Mouse (Mus musculus) spleen, postnatal 36 days (tissue): ENCODE results near the gene Tmem63a.
A peak's percentile ranks its signal among the peaks of the same experiment; 100 is the strongest.

Experiments
- DNase-seq, 2 experiments: peaks; one replicate each; pipeline ENCODE4 v3.0.0; 2022; ENCODE audit warnings: low spot score in 2 of 2, mixed read lengths in 1 of 2

Tmem63a gene

GRCm38 (mm10) chr1:181009754-181010153 lies 67.6 kb downstream of the Tmem63a start:
- no peak for DNase-seq

- no peak for DNase-seq
Measured at GRCm38 (mm10) chr1:181010171-181010932, 68.2 kb downstream of the Tmem63a start.

DNA sequence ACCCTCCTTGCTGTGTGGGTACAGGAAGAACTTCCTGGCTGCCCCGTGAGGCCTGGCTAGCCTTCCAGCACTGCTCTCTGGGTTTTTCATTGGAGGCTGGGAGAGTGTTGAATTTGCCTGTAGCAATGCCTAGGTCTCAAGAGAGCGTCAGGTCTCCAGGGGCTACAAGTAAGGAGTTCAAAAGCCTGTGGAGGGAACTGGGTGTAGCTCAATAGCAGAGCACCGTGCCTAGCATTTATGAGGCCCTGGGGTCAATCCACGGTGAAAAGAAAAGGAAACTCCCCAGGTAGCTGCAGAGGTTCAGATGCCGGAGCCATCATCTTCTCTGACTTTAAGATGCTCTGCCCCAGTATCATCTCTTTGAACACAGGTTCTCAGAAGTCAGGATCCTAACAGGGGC lies 69.5 kb downstream of the Tmem63a start:
- no peak for DNase-seq

- no peak for DNase-seq
Measured at GRCm38 (mm10) chr1:181012416-181012815, 70.3 kb downstream of the Tmem63a start.

DNA sequence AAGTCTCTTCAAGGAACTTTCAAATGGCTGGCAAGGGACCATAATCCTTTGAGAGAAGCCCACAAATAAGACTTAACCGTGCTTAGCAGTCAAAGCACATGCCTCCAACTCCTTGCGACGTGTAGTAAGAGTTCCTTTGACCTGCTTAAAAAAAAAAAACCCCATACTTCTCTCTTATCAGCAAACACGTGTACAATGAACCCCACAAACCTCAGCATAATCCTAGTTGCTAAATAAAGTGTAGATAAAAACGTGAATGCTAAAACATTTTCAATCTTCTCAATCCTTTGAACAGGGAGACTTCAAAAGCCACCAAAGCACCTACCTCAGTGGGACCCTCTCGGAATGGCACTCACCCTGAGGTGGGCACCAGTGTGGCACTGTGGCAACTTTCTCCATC lies 71.3 kb downstream of the Tmem63a start:
- DNase-seq: no peak

DNA sequence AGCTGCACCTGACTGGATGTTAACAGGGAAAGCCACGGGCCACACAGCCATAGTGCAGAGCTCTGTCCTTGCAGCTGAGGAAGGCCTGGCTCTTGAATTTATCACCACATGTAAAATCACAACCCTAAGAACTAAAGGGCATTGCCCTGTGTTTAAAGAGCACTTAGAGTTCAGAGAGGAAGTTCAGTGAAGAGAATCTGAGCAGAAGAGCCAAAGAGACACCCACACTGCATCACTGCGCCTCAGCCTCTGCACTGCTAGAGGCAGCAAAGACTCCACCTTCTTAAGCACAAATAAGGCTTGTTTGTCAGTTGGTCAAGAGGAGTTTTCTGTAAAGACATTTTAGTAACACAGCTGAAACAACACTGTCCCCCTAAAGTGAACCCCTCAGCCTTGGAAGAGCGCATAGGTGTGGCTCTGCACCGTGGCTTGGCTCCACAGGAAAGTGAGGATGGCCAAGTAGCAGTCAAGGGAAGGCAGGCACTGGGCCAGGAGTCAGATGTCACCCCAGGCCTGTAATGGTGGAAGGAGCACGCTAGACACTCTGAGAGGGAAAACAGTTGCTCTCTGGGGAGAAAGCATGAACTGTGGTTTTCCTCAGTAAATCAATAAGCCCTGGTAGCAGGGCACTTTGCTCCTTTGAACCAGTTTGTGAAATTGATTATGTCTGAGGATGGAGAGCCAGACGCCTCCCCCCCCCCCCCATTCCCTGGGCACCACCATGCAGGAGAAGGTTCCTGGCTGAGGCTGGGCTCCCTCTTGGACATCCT lies 72.8 kb downstream of the Tmem63a start:
- peak; percentile 55 to 66 for DNase-seq

DNA sequence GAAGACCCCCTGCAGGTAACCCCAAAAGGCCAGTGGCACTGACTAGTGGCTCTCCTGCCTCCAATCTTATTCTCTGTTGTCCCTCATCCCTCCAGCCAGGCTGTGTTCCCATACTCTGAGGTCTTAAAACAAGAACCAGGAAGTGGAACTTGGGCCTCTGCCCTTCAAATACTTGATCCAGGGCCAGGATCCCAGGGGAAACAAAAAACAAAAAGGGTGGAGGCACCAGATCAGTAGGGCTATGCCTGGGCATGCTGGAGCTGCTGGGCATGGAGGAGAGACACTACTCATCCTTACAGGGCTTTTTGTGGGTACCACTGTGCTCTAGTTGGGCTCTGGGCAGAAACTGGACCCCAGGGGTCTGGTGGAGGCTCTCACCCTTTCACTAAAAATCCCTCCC lies 73.4 kb downstream of the Tmem63a start:
- peak in 1 of 2 experiments; percentile 8 for DNase-seq

GRCm38 (mm10) chr1:181016045-181016444 lies 73.9 kb downstream of the Tmem63a start:
- DNase-seq: no peak

DNA sequence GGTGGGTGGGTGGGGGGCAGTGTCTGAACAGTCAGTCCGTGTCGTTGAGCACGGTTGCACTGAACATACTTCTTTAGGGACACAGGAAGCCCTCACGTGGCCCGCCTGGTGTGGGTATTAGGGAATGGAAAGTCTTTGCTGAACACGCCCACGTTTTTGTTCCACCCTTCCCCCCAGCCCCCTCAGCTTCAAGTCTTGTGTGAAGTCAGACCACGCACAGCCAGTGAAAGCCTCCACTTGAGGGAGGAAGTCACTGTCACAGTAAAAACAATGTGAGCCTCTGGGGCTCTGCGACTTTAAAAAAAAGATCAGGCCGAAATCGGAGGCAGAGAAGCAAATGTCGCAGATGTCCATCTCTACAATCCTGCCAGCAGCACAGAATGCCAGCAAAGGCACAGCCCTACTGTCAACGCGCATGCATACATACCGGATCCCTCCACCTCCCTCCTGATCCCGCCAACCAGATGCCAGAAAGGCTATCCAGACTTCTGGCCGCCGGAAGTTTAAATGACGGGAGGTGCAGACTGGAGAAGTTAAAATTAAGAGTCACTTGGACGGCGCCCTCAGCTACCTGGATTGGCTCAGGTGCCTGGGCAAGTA lies 74.5 kb downstream of the Tmem63a start:
- DNase-seq: peak; percentile 88

- peak; percentile 87 to 89 for DNase-seq
Measured at GRCm38 (mm10) chr1:181017212-181017711, 75.1 kb downstream of the Tmem63a start.

DNA sequence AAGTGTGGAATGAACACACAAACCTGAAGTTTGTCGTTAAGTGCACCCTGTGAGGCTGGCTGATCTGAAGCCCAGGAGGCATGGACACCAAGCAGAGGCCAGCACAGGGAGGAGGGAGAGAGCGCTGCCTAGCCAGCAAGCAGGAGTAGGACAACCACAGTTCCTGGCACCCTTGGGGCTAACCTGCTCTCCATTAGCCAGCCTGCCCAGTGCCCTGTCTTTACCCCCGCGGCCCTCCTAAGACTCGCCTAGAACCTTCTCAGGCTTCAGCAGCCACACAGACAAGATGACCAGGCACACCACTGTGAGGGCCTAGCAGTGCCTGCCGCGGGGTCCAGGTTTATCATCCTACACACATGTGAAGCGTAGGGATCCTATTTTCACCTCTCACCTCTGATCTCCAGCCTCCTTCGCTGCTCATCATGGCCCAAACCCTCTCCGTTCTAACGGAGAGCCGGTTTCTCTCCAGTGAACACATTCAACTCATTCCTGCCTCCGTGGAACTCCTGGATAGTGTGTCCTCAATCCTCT lies 75.8 kb downstream of the Tmem63a start:
- DNase-seq: no peak

- no peak for DNase-seq
Measured at GRCm38 (mm10) chr1:181020756-181021487, 78.8 kb downstream of the Tmem63a start, which contains the start of gene Ephx1. TSS of gene Ephx1 (minus strand) at chr1:181020904.

DNA sequence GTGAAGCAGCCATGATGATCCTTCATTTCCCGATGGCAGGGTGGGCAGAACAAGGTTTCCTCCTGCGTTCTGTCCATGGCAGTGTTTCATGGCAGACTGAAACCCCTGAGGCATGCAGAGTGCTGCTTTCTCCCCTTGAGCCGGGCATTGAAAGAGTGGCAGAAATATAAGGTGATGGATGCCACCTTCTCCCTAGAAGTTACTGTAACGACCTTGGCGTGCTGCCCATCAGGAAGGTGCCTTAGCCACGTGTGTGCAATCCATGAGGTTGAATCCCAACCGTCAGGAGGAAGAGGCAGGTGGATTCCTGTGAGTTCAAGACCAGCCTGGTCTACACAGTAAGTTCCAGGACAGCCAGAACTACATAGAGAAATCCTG lies 79.3 kb downstream of the Tmem63a start:
- no peak for DNase-seq

DNA sequence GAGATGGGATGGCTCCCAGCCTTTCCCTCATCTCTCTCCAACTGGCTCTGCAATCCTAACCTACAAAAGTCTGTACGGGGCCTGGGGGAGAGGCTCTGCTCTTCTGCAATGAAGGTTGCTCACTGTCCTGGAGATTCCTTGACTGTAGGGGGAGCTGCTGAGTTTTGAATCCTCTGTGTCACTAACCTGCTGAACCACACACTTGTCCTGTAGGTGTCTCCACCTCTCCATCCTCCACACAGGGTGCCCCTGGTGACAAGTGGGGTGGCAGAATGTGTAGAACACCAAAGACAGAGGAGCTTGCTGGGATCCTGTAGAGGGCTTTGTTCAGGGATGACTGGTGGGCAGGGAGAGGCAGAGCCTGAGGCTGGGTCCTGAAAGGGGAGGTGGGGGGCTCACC lies 80.1 kb downstream of the Tmem63a start:
- DNase-seq: peak; percentile 81 to 83
